Mouse (Mus musculus): ENCODE measurements around the gene Ccdc84. TPM values are rescaled to one million over a fixed set of nuclear protein-coding genes. Genes with fewer than 3 reads are reported as not detected.
"Not testable (repeated sequence)": the region's sequence is repeated elsewhere in the genome, so short reads cannot be mapped to it uniquely, and the experiment has no call there.

Gene Ccdc84
- polyA plus RNA-seq, 1 experiment from 2014 or later = 24.5 TPM

GRCm38 (mm10) chr9:44450387-44450786, 32.0 kb upstream of the Ccdc84 start:
- H3K4me1 ChIP-seq (ENCODE audit: insufficient read depth, low read depth, low read length) = no peaks in the 10 kb centered on the region
- no peak overlapping the region for H3K4me2 ChIP-seq (replicated peaks; ENCODE audit: low read depth, low read length)
- H3K36me3 ChIP-seq (ENCODE audit: insufficient read depth, low read length) = no peaks in the 10 kb centered on the region
- no peak overlapping the region for H3K9ac ChIP-seq (replicated peaks; ENCODE audit: low read depth)
- no peak for TF ChIP-seq EP300 (IDR thresholded peaks at IDR 0.05)
- TF ChIP-seq CTCF (IDR thresholded peaks at IDR 0.05) = peak; percentile 56
- H3K4me3 ChIP-seq (ENCODE audit: low read depth, low read length) = no peak overlapping the region
- no peak for ATAC-seq
- no peak overlapping the region for H3K27ac ChIP-seq (ENCODE audit: low read length)
- H3K9me3 ChIP-seq (ENCODE audit: low read length) = no peaks in the 10 kb centered on the region
- no peaks in the 10 kb centered on the region; the same call in 1 of the 2 replicates for H3K27me3 ChIP-seq (replicated peaks; ENCODE audit: insufficient read depth, low read length)
- DNase-seq (ENCODE audit: low spot score) = no peak

GRCm38 (mm10) chr9:44444402-44445025, 26.1 kb upstream of the Ccdc84 start:
- H3K27me3 ChIP-seq (replicated peaks; ENCODE audit: insufficient read depth, low read length); H3K9me3 ChIP-seq (ENCODE audit: low read length); H3K36me3 ChIP-seq (ENCODE audit: insufficient read depth, low read length); H3K4me3 ChIP-seq (ENCODE audit: low read depth, low read length); H3K4me1 ChIP-seq (ENCODE audit: insufficient read depth, low read depth, low read length); H3K4me2 ChIP-seq (replicated peaks; ENCODE audit: low read depth, low read length); ATAC-seq; DNase-seq (ENCODE audit: low spot score); H3K27ac ChIP-seq (ENCODE audit: low read length); H3K9ac ChIP-seq (replicated peaks; ENCODE audit: low read depth): not testable (repeated sequence)
- 74% methylated on average over 7 of the region's 7 CpGs for WGBS

GRCm38 (mm10) chr9:44440961-44441360, 22.6 kb upstream of the Ccdc84 start, which contains the start of gene Foxr1:
TSS of gene Foxr1 (minus strand) at chr9:44441136.
- no peak for DNase-seq (ENCODE audit: low spot score)
- 70% methylated on average over 19 of the region's 19 CpGs for WGBS
- Histone ChIP-seq H3K27me3 (replicated peaks; ENCODE audit: insufficient read depth, low read length) (no peaks in the 10 kb centered on the region), H3K9me3 (ENCODE audit: low read length) (no peaks in the 10 kb centered on the region), H3K9ac (replicated peaks; ENCODE audit: low read depth) (no peak within 1 kb of the TSS), H3K36me3 (ENCODE audit: insufficient read depth, low read length) (no peaks in the 10 kb centered on the region), H3K4me2 (replicated peaks; ENCODE audit: low read depth, low read length) (no peak within 1 kb of the TSS), H3K27ac (ENCODE audit: low read length) (no peak within 1 kb of the TSS), H3K4me1 (ENCODE audit: insufficient read depth, low read depth, low read length) (no peaks in the 10 kb centered on the region), H3K4me3 (ENCODE audit: low read depth, low read length) (no peak within 1 kb of the TSS)
- no peak for ATAC-seq
- TF ChIP-seq EP300 (IDR thresholded peaks at IDR 0.05) (no peak), CTCF (IDR thresholded peaks at IDR 0.05) (no peak)

GRCm38 (mm10) chr9:44435747-44436146, 17.4 kb upstream of the Ccdc84 start:
- Histone ChIP-seq H3K9me3 (ENCODE audit: low read length) (no peaks in the 10 kb centered on the region), H3K27me3 (replicated peaks; ENCODE audit: insufficient read depth, low read length) (no peaks in the 10 kb centered on the region), H3K4me3 (ENCODE audit: low read depth, low read length) (no peak overlapping the region), H3K4me1 (ENCODE audit: insufficient read depth, low read depth, low read length) (no peaks in the 10 kb centered on the region), H3K36me3 (ENCODE audit: insufficient read depth, low read length) (no peaks in the 10 kb centered on the region), H3K9ac (replicated peaks; ENCODE audit: low read depth) (no peak overlapping the region), H3K4me2 (replicated peaks; ENCODE audit: low read depth, low read length) (no peak overlapping the region), H3K27ac (ENCODE audit: low read length) (no peak overlapping the region)
- peak; percentile 41 for DNase-seq (ENCODE audit: low spot score)
- WGBS = 73% methylated on average over 5 of the region's 6 CpGs
- no peak for ATAC-seq
- TF ChIP-seq CTCF (IDR thresholded peaks at IDR 0.05) = no peak
- no peak for TF ChIP-seq EP300 (IDR thresholded peaks at IDR 0.05)

GRCm38 (mm10) chr9:44432577-44433185, 14.3 kb upstream of the Ccdc84 start:
- Histone ChIP-seq H3K27me3 (replicated peaks; ENCODE audit: insufficient read depth, low read length) (no peaks in the 10 kb centered on the region), H3K27ac (ENCODE audit: low read length) (no peak overlapping the region), H3K4me1 (ENCODE audit: insufficient read depth, low read depth, low read length) (no peaks in the 10 kb centered on the region), H3K9ac (replicated peaks; ENCODE audit: low read depth) (no peak overlapping the region), H3K36me3 (ENCODE audit: insufficient read depth, low read length) (no peaks in the 10 kb centered on the region), H3K9me3 (ENCODE audit: low read length) (no peaks in the 10 kb centered on the region), H3K4me3 (ENCODE audit: low read depth, low read length) (no peak overlapping the region), H3K4me2 (replicated peaks; ENCODE audit: low read depth, low read length) (no peak overlapping the region)
- DNase-seq (ENCODE audit: low spot score) = no peak
- no peak for ATAC-seq
- 37% methylated on average over 5 of the region's 5 CpGs for WGBS
- no peak for TF ChIP-seq EP300 (IDR thresholded peaks at IDR 0.05)
- peak; percentile 10; the same call in 1 of the 2 replicates for TF ChIP-seq CTCF (IDR thresholded peaks at IDR 0.05)

- no peaks in the 10 kb centered on the region for H3K36me3 ChIP-seq (ENCODE audit: insufficient read depth, low read length)
- no peaks in the 10 kb centered on the region for H3K4me1 ChIP-seq (ENCODE audit: insufficient read depth, low read depth, low read length)
- H3K27ac ChIP-seq (ENCODE audit: low read length) = no peak overlapping the region
- TF ChIP-seq EP300 (IDR thresholded peaks at IDR 0.05) = no peak
- TF ChIP-seq CTCF (IDR thresholded peaks at IDR 0.05) = no peak
- ATAC-seq (no peak), DNase-seq (ENCODE audit: low spot score) (no peak)
- H3K27me3 ChIP-seq (replicated peaks; ENCODE audit: insufficient read depth, low read length) = no peaks in the 10 kb centered on the region
- no peak overlapping the region for H3K4me3 ChIP-seq (ENCODE audit: low read depth, low read length)
- H3K9me3 ChIP-seq (ENCODE audit: low read length) = no peaks in the 10 kb centered on the region
- H3K4me2 ChIP-seq (replicated peaks; ENCODE audit: low read depth, low read length) = no peak overlapping the region
- no peak overlapping the region for H3K9ac ChIP-seq (replicated peaks; ENCODE audit: low read depth)
- 71% methylated on average over 4 of the region's 4 CpGs for WGBS
Measured at GRCm38 (mm10) chr9:44423576-44423975, 5.2 kb upstream of the Ccdc84 start.

Data from lung, postnatal 0 days (tissue).